Mouse (Mus musculus) liver, adult (tissue): ENCODE data around the gene Lcor.

Experiments used
- GATA4 ChIP-seq: IDR thresholded peaks from 2 replicates; pipeline ENCODE4 v1.6.1; 2014; ENCODE audit warnings: mild to moderate bottlenecking, low read length; ENCODE audit not compliant: insufficient replicate concordance

The Lcor gene

DNA sequence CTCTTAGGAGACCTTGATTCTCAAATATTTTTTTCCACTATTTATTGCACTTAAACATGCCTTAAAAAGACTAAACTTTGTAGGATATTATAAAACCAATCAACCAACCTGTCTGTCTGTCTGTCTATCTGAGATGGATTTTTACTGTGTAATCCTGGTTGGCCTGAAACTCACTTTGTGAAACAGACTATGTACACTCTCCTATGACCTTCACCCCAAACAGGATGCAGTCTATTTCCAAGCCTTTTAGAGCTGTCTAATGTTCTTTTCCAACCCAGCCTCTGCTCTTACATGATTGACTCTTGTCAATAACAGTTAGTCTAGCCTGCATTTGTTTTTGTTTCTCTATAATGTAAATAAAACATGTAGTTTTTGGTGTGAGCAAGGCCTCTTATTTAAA lies 13.6 kb downstream of the Lcor start:
- TF ChIP-seq GATA4 = no peak

DNA sequence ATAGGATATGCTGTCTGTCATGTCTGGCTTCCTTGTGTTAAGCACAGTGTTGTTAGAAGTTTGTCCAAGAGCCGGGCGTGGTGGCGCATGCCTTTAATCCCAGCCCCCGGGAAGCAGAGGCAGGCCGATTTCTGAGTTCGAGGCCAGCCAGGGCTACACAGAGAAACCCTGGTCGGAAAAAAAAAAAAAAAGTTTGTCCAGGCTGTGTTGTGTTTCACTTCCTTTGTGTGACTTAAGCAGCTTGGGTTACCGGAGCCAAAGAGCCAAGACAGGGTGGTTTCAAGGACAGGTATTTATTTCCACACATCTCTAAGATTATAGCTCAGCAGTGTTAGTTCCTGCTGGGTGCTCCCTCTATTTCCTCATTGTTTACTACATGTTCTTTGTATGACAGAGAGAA lies 25.4 kb downstream of the Lcor start:
- no peak for TF ChIP-seq GATA4

DNA sequence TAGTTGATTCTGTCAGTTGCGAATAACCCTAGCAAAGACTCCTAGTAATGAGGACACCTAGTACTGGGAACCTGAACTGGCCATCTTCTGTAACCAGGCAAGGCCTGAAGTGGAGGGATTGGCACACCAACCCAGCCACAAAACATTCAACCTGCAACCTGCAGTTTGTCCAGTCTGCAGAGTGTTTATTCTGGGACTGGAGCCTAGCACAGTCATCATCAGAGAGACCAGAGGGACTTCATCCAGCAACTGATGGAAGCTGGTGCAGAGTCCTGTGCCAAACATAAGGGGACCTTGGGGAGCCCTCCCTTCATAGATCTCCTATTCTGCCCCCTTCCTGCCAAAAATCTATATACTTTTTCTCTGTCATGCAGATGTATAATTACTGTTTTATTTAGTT lies 32.4 kb downstream of the Lcor start:
- TF ChIP-seq GATA4 = no peak

DNA sequence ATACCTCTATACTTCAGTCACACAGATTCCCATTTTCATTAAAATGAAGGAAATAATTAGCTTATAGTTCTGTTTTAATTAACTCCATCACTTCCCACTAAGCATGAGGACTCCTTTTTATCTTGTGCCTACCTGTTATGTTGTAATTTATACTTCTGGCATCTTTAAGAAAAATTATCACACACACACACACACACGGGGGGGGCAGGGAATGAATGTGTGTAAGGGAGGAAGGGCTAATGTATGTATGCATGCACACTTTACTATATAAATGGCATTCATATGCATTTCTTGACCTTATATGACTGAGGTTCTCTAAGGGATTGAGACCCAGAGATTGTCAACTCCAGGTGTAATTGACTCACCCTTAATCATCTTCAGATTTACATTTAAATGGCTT lies 33.1 kb downstream of the Lcor start:
- TF ChIP-seq GATA4 = no peak

DNA sequence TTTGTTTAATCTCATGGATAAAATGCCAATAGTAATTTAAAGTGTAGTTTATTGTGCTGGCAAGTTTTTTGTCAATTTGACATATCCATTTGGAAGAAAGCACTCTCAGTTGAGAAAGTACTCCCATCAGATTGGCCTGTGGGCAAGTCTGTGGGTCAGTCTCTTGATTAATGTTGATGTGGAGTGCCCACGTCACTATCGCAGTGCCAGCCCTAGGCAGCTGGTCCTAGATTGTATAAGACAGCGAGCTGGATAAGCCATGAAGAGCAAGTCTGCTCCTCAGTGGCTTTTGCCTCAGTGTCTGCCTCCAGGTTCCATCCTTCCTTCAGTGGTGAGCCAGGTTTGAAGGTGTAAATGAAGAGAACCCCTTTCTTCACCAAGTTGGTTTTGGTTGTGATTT lies 34.6 kb downstream of the Lcor start:
- TF ChIP-seq GATA4 = no peak

DNA sequence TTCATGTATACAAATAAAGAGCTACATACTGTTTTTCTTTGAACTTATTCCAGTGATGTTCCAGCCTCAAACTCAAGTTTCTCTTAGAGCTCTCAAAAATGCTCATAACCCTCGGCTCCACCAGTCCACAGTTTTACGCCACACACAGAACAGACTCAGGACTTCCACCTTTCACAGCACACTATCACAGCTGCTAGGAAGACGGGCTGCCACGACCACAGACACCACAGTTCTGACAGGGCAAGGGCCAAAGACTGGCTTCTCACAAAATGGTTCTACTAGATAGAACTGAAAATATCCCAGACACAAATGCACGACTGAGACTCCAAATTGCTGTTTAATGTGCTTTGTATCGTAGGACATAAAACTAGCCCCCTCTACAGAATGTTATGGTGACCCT lies 36.7 kb downstream of the Lcor start:
- no peak for TF ChIP-seq GATA4

DNA sequence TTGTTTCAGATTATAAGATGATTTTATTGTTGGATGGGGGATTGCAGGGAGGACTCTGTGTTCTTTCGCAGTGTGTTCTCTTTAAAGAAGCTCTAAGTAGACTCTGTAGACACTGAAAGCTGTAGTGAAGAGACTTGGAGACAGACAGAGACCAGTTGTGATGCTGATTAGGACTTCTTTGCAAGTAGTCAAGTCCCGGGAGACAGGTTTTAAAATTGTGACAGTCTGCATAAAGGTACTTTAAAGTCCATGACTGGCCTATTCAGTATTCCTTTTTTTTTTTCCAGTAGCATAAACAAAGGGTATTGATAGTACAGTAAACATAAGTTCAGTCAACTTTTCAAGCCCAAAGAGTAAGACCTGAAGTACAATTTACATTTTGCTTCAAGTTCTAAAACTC lies 39.8 kb downstream of the Lcor start:
- no peak for TF ChIP-seq GATA4

DNA sequence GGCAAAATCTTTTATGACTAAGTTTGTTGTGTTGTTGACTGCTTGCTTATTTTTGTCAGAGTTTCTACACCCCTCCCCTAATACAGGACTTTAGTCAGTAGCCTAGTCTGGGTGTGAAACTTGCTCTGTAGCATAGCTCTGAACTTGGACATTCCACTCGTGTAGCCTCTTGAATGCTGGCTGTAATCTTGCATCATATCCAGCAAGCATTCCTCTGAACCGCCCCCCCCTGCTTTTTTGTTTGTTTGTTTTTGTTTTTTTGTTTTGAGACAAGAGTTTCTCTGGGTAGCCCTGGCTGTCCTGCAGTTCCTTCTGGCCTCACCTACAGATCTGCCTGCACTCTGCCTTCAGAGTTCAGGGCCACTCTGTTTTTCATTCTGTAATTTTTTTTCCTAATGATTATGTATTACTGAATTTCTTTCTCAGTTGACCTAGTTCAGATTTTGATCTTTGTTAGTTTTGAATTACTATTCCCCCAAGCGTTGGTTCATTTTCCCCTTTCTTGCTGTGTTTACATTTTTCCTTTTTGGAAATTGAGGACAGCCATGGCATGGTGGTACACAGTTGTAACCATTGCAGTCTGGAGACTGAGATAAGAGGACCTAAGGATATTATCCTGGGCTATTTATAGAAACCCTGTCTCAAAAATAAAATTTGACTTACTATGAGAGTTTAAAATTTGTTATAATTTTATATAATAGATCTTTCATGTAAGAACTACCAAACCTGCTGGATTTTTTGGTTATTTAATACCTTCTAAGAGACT lies 41.5 kb downstream of the Lcor start:
- no peak for TF ChIP-seq GATA4

DNA sequence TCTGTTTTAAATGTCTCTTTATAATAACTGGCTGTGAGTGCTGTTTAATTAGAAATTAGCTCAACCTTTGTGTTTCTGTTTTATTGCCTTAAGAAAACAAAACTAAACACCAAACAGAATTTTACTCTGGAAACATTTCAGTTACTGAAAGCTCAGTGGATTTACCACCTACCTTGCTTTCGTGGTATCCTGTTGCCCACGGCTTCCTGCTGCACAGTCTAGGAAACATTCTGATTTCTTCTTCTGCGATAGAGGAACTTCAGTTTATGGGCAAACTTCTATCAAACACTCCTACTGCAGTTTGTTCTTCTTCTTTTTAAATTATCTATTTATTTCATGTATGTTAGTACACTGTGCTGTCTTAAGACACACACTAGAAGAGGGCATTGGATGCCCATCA lies 46.7 kb downstream of the Lcor start:
- TF ChIP-seq GATA4 = no peak

DNA sequence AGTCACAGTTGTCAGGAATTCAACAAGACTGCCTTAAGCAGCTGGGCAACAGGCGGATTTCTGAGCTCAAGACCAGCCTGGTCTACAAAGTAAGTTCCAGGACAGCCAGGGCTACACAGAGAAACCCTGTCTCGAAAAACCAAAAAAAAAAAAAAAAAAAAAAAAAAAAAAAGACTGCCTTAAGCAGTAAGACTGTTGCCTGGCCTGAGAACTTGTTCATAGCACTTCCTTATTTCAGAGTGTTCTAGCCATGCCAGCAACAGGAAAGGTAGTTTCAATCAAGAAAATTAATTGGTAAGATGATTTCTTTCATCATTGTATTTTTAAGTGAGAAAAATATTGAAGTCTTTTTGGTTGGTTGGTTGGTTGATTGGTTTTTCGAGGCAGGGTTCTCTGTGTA lies 51.6 kb downstream of the Lcor start:
- TF ChIP-seq GATA4 = no peak

DNA sequence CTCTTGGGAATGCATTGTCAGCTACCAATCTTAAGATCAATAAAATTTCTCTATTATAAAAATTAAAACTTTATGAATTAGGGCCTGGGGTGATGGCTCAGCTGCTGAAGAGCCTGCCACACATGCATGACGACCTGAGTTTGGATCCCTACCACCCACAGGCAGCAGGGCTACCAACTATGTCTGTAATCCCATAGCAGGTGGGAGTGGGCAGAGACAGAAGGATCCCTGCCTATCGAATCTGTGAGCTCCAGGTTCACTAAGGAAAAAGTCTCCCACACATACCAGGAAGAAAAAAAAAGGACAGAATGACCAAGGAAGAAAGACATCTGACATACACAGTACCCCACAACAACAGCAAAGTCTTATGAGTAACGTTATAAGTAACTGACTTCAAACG lies 74.5 kb downstream of the Lcor start:
- no peak for TF ChIP-seq GATA4

DNA sequence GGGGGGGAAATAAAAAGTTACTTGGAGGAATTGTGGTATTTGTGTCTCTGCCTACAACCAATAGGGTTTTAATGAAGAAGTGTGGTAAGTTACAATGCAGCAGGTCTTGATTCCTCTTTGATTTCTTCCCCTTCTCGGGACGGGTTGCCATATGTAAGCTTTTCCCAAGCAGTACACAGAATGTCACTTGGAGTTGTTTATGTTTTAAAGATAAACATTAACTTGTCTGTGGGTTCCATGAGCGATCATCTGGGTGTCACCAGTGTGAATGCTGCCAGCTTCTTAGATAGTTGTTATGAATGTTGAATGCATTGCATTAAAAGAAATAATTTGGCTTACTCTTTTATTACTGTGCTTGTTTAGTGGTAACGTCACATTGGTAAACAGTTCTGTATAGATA lies 75.1 kb downstream of the Lcor start:
- TF ChIP-seq GATA4 = no peak

DNA sequence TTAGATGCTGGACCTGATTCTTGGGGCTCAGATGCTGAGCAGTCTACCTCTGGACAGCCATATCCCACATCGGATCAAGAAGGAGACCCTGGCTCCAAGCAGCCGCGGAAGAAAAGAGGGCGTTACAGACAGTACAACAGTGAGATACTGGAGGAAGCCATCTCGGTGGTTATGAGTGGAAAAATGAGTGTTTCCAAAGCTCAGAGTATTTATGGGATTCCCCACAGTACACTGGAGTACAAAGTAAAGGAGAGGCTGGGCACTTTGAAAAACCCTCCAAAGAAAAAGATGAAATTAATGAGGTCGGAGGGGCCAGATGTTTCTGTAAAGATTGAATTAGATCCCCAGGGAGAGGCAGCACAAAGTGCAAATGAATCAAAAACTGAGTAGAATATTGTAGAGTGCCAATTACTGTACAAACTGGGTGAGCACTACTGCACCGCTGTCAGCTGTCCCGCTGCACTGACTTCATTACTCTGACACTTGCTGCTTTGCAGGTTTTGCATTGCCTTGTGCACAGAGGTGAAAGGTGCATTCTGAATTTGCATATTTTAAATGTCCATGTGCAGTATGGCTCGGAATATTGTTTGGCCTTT lies 76.6 kb downstream of the Lcor start:
- no peak for TF ChIP-seq GATA4

DNA sequence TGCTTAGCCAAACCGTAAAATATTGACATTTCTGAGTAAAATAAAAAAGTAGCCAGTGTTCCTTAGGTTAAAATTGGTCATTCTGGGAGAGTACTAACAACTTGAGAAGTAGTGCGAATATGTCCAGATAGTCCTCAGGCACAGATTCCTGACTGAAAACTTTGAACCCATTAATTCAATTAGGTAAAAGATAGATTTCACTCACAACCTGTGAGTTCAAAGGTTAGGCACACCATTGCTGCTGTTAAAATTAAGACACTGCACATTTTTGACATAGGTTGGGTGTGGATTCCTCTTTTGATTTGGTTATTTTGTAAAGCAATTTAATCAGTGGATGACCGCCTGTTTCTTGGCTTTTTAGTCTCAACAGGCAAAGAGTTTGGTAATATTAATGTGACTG lies 78.4 kb downstream of the Lcor start:
- TF ChIP-seq GATA4 = no peak

DNA sequence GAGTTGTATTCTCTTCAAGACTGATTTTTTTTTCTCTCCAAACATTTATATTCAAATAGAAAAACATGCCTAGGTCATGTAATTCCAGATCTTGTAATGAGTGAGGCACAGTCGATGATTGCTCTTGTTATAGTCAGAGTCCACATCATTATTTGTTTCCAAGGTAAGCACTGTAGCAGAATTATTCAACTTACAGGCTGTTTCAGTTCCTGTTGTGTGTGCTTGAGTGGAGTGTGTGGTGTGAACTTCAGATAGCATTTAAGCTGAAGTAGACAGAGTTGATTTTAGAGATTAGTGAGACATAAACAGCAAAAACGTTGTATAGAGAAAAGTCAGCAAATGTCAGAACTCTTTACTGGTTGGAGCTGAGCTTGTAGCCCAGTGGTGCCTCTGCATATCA lies 86.4 kb downstream of the Lcor start:
- no peak for TF ChIP-seq GATA4

DNA sequence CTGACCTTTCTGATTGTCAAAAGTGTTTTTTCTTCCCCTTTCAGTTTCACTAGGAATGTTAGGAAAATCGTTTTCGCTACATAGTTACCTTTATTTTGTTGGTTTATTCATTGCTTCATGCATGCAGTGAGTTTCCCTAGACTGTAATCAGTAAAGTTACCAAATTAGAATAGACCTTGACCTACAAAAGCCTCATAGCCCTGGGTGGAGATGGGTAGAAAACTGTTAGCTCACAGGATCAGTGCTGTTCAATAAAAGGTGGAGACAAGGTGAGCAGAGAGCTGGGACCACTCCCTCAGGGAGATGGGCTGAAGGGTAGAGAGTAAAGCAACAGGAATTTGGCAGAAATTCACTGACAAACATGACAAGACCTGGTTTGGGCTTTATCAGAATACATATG lies 91.3 kb downstream of the Lcor start:
- TF ChIP-seq GATA4 = peak; percentile 37; the same call in 1 of the 2 replicates

DNA sequence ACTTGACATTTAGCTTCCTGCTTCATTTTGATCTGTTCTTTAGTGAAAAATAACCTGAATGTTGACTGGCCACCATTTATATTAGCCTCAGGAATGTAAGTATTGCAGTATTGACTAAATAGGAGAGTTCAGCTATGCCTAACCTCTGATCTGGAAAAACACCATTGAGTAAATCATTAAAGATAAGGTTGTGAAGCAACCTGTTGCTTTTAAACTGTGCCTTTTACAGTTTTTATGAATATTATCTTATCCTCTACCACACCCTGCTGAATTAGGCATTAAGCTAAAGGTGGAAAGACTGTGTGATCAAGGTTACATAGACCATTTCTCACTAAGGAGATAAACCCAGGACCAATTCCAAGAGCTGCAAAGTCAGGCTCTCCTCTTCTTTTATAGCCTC lies 95.1 kb downstream of the Lcor start:
- TF ChIP-seq GATA4 = peak; percentile 43; the same call in 1 of the 2 replicates
